Mouse (Mus musculus): Measurements from ENCODE around the gene Bri3. TPM values are rescaled to one million over a fixed set of nuclear protein-coding genes. Genes with fewer than 3 reads are reported as not detected.

Gene Bri3
- polyA plus RNA-seq, 1 experiment: 76.9 TPM

DNA sequence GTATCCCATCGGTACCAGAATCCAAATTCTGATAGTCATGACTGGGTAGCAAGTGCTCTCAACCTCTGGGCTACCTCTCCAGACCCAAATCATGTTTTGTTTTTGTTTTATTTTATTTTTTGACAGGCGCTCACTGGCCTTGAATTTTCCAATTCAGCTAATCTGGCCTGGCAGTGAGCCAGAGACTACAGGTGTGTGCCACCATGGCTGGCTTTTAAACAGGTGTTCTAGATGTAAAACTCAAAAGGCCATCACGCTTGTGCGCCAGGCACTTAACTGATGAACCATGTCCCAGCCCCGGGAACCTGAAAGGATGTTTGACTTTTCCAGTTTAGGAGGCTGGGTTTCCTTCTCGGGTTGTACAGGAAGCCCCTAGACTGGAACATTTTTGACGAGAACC, 2.4 kb downstream of the Bri3 start:
- TF ChIP-seq CTCF (IDR thresholded peaks at IDR 0.05; ENCODE audit: borderline replicate concordance, control insufficient read depth, extremely low read depth, insufficient read depth, low read length, poor library complexity): no peak
- no peak for TF ChIP-seq POLR2A (IDR thresholded peaks at IDR 0.05; ENCODE audit: control insufficient read depth, extremely low read depth, insufficient read depth, low read length, poor library complexity)
- Histone ChIP-seq H3K27me3 (ENCODE audit: control insufficient read depth, insufficient read depth, low read length) (no peaks in the 10 kb centered on the region), H3K4me3 (ENCODE audit: control insufficient read depth, insufficient read depth, low read length) (no peak overlapping the region), H3K36me3 (ENCODE audit: control insufficient read depth, insufficient read depth, low read length) (no peaks in the 10 kb centered on the region), H3K4me1 (replicated peaks; ENCODE audit: control insufficient read depth, insufficient read depth, low read length) (peaks cover 3% of the 10 kb centered on the region), H3K27ac (ENCODE audit: control insufficient read depth, insufficient read depth, low read length) (no peak overlapping the region)
- DNase-seq: no peak
- 80% methylated on average over 7 of the region's 7 CpGs for WGBS

DNA sequence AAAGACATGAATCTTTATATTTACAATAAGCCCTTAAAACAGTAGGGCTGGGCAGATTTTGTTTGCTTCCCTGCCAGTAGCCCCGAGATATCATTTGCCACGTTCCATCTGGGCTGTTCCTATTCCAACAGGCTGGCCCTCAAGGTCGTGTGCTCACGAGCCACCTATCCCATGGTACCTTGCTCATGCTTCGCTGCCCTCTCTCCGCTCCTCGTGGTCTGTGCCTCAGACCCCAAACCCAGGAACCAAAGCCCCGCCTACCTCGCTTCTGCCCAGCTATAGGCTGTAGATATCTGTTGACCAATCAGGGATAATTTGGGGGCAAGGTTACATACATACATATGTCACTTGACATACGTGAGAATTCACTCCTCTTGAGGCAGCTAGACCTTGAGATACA, 3.1 kb downstream of the Bri3 start:
- WGBS: 87% methylated on average over 10 of the region's 10 CpGs
- peaks cover 9% of the 10 kb centered on the region for H3K4me1 ChIP-seq (replicated peaks; ENCODE audit: control insufficient read depth, insufficient read depth, low read length)

DNA sequence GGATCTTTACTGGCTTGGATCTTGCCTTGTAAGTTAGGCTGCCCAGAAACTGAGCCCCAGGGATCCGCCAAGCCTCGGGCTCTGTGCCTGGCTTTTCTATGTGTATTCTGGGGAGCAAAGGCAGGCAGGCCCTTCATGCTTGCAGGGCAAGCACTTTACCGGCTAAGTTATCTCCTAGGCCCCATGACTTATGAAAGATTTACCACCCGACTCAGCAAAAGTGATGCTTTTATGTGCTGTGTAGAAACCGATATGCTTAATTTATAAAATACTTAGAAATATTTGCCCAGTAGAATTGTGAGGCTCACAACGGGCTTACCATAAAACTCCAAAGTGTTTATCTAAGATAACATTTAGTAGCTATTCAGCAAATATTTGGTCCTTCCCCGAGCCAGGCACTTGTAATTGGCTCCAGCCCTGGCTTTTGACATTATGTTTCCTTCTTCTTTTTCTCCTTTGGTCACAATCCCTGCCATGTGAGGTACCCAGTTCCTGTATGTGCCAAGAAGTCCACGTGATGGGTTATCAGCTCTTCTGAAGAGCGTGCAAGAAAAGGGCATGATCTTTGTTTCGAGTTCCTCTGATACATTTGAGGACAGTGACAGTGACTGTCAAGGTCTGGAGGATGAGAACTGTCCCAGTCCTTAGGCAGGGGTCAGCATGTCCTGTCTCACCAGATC, 3.8 kb downstream of the Bri3 start:
- DNase-seq: no peak
- Histone ChIP-seq H3K36me3 (ENCODE audit: control insufficient read depth, insufficient read depth, low read length) (no peaks in the 10 kb centered on the region), H3K4me1 (replicated peaks; ENCODE audit: control insufficient read depth, insufficient read depth, low read length) (peaks cover 9% of the 10 kb centered on the region), H3K27me3 (ENCODE audit: control insufficient read depth, insufficient read depth, low read length) (no peaks in the 10 kb centered on the region), H3K27ac (ENCODE audit: control insufficient read depth, insufficient read depth, low read length) (no peak overlapping the region), H3K4me3 (ENCODE audit: control insufficient read depth, insufficient read depth, low read length) (no peak overlapping the region)
- WGBS: 43% methylated on average over 10 of the region's 10 CpGs
- TF ChIP-seq CTCF (IDR thresholded peaks at IDR 0.05; ENCODE audit: borderline replicate concordance, control insufficient read depth, extremely low read depth, insufficient read depth, low read length, poor library complexity) (no peak), POLR2A (IDR thresholded peaks at IDR 0.05; ENCODE audit: control insufficient read depth, extremely low read depth, insufficient read depth, low read length, poor library complexity) (no peak)

More for the DNA sequence above, 3.1 kb downstream of the Bri3 start:
- no peak overlapping the region for H3K4me3 ChIP-seq (ENCODE audit: control insufficient read depth, insufficient read depth, low read length)
- no peak overlapping the region for H3K27ac ChIP-seq (ENCODE audit: control insufficient read depth, insufficient read depth, low read length)
- H3K27me3 ChIP-seq (ENCODE audit: control insufficient read depth, insufficient read depth, low read length): no peaks in the 10 kb centered on the region
- DNase-seq: no peak
- no peaks in the 10 kb centered on the region for H3K36me3 ChIP-seq (ENCODE audit: control insufficient read depth, insufficient read depth, low read length)
- TF ChIP-seq CTCF (IDR thresholded peaks at IDR 0.05; ENCODE audit: borderline replicate concordance, control insufficient read depth, extremely low read depth, insufficient read depth, low read length, poor library complexity): no peak

DNA sequence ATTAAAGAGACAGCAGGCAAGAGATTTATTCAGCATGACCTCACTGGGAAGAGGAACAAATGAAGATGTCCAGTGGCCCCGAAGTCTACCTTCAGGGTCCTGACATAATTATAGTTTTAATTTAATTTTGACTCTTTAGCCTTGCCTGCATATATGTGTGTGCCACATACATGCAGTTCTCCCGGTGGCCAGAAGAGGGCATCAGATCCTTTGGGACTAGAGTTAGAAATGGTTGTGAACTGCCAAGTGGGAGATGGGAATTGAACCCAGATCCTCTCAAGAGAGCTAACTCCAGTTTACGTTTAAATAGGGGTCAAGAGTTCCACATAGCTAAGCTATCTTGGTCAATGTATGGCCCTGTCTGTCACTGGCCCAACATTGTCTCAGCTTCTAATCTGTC, 5.6 kb downstream of the Bri3 start:
- H3K4me1 ChIP-seq (replicated peaks; ENCODE audit: control insufficient read depth, insufficient read depth, low read length): peaks cover 14% of the 10 kb centered on the region
- H3K36me3 ChIP-seq (ENCODE audit: control insufficient read depth, insufficient read depth, low read length): no peaks in the 10 kb centered on the region
- no peak overlapping the region for H3K27ac ChIP-seq (ENCODE audit: control insufficient read depth, insufficient read depth, low read length)
- H3K4me3 ChIP-seq (ENCODE audit: control insufficient read depth, insufficient read depth, low read length): no peak overlapping the region
- no peaks in the 10 kb centered on the region for H3K27me3 ChIP-seq (ENCODE audit: control insufficient read depth, insufficient read depth, low read length)
- no peak for DNase-seq
- 85% methylated on average over 3 of the region's 3 CpGs for WGBS
- no peak for TF ChIP-seq CTCF (IDR thresholded peaks at IDR 0.05; ENCODE audit: borderline replicate concordance, control insufficient read depth, extremely low read depth, insufficient read depth, low read length, poor library complexity)
- no peak for TF ChIP-seq POLR2A (IDR thresholded peaks at IDR 0.05; ENCODE audit: control insufficient read depth, extremely low read depth, insufficient read depth, low read length, poor library complexity)

DNA sequence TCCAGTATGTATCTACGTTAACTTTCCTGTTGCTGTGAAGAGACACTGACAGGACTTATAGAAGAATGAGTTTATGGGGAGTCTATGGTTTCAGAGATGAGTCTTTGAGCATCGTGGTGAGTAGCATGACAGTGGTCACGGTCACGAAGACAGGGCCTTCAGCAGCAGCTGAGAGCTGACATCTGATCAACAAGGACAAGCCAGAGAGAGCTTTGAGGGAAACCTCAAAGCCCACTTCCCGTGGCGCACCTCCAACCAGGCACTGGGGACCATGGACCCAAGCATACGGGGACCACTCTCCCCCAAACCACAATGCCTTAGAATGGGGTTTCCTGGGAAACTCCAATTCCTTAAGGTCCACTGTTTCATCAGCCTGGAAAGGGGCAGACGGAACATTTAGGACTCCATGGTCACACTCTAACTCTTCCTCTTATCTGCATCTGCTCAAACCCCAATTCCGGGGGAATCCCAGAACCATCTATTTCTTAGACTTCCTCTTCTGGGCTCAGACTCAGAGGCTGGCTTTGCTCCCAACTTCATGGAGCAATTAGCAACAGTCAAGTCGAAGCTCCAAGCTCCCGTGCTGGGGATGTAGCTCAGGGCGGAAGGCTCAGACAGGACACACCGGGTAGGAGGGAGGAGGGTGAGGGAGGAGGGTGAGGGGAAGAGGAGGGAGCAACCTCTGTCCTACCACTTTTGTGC, 7.8 kb downstream of the Bri3 start:
- no peak overlapping the region for H3K27ac ChIP-seq (ENCODE audit: control insufficient read depth, insufficient read depth, low read length)
- no peak for DNase-seq
- no peaks in the 10 kb centered on the region for H3K27me3 ChIP-seq (ENCODE audit: control insufficient read depth, insufficient read depth, low read length)
- H3K4me3 ChIP-seq (ENCODE audit: control insufficient read depth, insufficient read depth, low read length): no peak overlapping the region
- no peaks in the 10 kb centered on the region for H3K36me3 ChIP-seq (ENCODE audit: control insufficient read depth, insufficient read depth, low read length)
- no peak for TF ChIP-seq CTCF (IDR thresholded peaks at IDR 0.05; ENCODE audit: borderline replicate concordance, control insufficient read depth, extremely low read depth, insufficient read depth, low read length, poor library complexity)
- no peak for TF ChIP-seq POLR2A (IDR thresholded peaks at IDR 0.05; ENCODE audit: control insufficient read depth, extremely low read depth, insufficient read depth, low read length, poor library complexity)
- 10% methylated on average over 13 of the region's 13 CpGs for WGBS
- H3K4me1 ChIP-seq (replicated peaks; ENCODE audit: control insufficient read depth, insufficient read depth, low read length): peaks cover 26% of the 10 kb centered on the region

DNA sequence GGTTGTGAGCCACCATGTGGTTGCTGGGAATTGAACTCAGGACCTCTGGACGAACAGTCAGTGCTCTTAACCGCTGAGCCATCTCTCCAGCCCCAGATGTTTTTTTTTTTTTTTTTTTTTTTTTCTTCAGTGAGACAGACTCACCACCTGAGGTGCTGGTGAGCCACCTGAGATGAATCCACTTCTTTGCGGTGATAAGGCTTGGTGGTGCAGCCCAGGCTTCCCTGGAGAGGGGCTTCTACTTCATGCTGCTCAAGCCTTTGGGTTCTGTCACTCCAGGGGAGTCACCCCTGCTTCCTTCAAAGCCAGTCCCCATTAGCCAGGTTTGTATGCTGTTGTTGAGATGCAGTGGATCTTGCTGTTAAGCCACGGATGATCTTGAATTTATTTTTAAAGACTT, 9.0 kb downstream of the Bri3 start:
- H3K27me3 ChIP-seq (ENCODE audit: control insufficient read depth, insufficient read depth, low read length): no peaks in the 10 kb centered on the region
- H3K27ac ChIP-seq (ENCODE audit: control insufficient read depth, insufficient read depth, low read length): no peak overlapping the region
- peaks cover 34% of the 10 kb centered on the region for H3K4me1 ChIP-seq (replicated peaks; ENCODE audit: control insufficient read depth, insufficient read depth, low read length)
- no peak for TF ChIP-seq POLR2A (IDR thresholded peaks at IDR 0.05; ENCODE audit: control insufficient read depth, extremely low read depth, insufficient read depth, low read length, poor library complexity)
- TF ChIP-seq CTCF (IDR thresholded peaks at IDR 0.05; ENCODE audit: borderline replicate concordance, control insufficient read depth, extremely low read depth, insufficient read depth, low read length, poor library complexity): no peak
- no peaks in the 10 kb centered on the region for H3K36me3 ChIP-seq (ENCODE audit: control insufficient read depth, insufficient read depth, low read length)
- whole genome bisulfite sequencing: 66% methylated on average over 4 of the region's 4 CpGs
- no peak for DNase-seq
- no peak overlapping the region for H3K4me3 ChIP-seq (ENCODE audit: control insufficient read depth, insufficient read depth, low read length)

Measured in thymus, adult 2 months (tissue).